Mouse (Mus musculus): ENCODE data around the gene Hdac11.

Gene Hdac11

GRCm38 (mm10) chr6:91137343-91137956 is 19.0 kb upstream of the Hdac11 start:
- no peak for DNase-seq (ENCODE audit: low read depth, low spot score)

- no peak for DNase-seq (ENCODE audit: low read depth, low spot score)
Observed at GRCm38 (mm10) chr6:91139846-91140245, 16.6 kb upstream of the Hdac11 start.

GRCm38 (mm10) chr6:91145056-91145455 is 11.4 kb upstream of the Hdac11 start:
- no peak for DNase-seq (ENCODE audit: low read depth, low spot score)

DNA sequence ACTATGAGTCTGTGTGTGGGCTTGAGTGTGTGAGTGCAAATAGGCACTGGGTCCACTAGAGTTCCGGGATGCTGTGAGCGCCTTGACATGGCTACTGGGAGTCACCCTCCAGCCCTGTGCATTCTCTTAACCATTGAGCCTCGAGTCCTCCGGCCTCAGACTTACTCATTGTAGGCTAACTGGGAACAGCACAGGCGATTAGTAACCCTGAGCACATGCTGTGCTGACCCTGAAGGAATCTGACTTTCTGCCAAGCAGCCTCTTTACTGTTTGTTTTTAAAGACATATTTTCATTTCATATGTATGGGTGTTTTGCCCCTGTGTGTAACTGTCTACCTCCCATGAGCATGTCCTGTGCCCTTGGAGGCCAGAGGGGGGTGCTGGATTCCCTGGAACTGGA is 10.9 kb upstream of the Hdac11 start:
- no peak for DNase-seq (ENCODE audit: low read depth, low spot score)

DNA sequence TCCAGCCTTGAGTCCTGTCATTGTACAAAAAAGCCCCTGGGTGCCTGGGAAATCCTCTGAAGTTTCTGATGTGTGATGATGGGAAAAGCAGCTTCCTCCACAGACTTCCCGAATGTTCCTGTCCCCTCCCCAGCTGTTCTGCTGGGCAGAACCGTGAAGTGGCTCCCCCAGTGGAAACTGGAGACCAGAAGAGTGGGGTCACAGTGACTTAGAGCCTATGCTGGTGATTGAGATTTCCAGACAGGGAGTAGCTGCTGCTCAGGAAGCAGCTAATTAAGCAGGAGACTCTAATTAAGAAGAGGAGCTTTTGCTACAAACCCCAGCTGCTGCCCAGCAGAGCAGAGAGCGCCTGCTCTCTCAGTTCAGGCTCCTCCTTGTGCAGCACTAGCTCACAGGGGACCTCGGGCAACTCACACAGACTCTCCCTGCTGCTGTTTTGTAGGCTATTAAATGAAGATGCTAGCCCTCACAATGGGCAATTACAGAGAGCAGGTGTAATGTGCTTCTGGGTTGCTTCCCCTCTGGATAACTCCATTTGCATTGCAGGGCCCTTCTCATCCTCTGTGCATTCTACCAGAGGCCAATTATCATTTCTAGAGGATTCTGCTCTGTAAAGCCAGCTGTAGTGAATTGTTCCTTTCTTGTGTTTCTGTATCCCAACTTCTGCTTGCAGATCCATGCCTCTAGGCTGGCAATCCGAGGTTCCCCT is 9.9 kb upstream of the Hdac11 start:
- no peak for DNase-seq (ENCODE audit: low read depth, low spot score)

DNA sequence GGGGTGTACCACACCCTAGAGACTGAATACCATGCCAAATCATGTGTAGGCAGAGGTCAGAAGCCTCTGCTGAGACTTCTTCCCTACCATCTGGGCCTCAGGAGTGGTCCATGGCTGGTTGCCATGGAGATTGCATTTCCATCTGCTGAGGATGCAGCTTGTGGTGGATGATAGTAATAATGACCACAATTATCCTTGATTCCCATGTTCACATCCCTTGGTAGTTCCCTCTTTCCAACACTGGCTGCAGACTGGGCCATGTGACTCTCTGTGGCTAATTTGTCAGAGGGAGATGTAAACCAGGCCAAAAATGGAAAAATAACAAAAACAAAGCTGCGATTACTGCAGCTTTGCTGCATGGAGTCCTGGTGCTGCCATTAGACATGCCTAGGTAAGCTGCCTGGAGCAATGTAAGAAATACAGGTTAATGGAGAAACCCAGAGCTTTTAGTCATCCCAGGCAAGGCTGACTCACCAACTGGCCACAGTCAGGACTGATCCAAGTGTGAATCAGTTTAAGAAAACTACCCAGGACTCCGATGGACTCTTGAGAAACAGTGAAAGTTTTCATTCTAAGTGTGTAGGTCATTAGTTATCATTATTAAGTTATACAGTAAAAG is 9.2 kb upstream of the Hdac11 start:
- DNase-seq (ENCODE audit: low read depth, low spot score), result no peak

DNA sequence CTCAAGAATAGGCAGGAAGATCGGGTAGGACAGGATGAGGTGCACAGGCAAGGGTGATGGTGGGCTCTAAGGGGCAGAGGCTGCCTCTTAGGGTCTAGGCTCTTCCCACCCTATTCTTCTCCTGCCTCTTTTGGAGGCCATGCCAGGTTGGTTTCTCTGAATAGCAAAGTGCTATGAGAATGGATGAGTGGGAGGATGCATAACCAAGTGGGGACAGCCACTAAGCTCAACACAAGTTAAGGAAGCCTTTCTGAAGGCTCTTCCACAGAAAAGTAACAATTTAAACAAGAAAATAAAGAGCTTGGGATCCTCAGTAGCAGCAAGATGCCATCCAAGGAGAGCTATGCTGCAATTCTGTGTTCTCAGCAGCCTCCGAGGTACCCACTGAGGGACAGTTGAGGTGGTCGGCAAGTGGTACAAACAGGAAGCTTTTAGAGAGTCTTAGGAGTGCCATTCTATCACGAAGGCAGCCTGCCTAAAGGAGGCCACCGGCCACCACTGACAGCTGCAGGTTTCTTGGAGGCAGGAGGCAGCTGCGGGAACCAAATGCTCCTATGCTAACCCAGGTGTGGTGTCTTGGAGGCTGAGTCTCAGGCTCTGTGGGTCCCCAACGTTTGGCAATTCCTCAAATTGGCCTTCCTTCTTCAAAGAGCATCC is 3.4 kb upstream of the Hdac11 start:
- no peak for DNase-seq (ENCODE audit: low read depth, low spot score)

DNA sequence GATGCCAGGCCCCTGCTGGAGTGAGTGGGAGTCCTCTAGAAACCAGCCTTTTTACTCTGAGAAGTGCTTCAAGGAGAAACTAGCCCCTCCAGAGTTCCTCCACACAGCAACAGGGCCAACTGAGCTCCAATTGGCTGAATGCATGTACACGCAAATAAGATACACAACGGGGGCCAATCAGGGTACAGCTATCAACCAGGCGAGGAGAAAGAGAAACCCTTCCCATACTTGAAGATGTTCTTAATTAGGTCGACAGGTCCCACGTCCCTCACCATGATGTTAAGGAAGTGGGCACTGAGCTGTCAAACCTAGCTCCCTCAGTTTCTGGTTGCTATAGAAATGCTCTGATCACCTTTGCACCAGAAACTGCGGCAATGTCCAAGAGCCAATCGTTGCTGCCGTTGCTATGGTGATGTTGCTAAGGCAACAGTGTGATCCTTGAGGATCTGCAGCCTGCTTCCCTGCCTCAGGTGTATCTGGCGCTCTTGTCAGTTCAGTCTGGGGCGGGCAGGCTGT is 2.9 kb upstream of the Hdac11 start:
- DNase-seq (ENCODE audit: low read depth, low spot score), result no peak

DNA sequence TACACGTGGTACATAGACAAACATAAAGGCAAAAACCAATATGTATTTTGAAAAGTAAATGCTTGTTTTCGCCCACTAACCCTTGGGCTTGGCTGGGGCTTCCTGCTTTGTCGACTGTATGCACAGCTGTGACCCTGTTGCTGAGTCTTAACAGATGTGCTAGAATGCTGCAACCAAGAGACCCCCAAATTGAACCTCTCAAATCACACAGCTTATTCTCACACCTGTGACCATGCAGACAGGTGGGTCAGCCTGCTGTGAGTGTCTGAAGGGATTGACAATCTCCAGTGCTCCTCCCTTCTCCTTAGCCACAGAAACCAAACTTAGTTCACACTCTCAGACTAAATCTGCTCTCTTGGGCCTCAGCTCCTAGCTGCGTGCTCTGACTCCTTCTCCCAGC is 1.8 kb upstream of the Hdac11 start:
- DNase-seq (ENCODE audit: low read depth, low spot score), result no peak

- no peak for DNase-seq (ENCODE audit: low read depth, low spot score)
Observed at GRCm38 (mm10) chr6:91155286-91155685, 1.2 kb upstream of the Hdac11 start.

GRCm38 (mm10) chr6:91156062-91156461 is 403 bp upstream of the Hdac11 start:
- no peak for DNase-seq (ENCODE audit: low read depth, low spot score)

GRCm38 (mm10) chr6:91157237-91157570 is 739 bp downstream of the Hdac11 start:
- no peak for DNase-seq (ENCODE audit: low read depth, low spot score)

GRCm38 (mm10) chr6:91159047-91159446 is 2.6 kb downstream of the Hdac11 start:
- no peak for DNase-seq (ENCODE audit: low read depth, low spot score)

- no peak for DNase-seq (ENCODE audit: low read depth, low spot score)
Observed at GRCm38 (mm10) chr6:91160399-91160798, 3.9 kb downstream of the Hdac11 start.

DNA sequence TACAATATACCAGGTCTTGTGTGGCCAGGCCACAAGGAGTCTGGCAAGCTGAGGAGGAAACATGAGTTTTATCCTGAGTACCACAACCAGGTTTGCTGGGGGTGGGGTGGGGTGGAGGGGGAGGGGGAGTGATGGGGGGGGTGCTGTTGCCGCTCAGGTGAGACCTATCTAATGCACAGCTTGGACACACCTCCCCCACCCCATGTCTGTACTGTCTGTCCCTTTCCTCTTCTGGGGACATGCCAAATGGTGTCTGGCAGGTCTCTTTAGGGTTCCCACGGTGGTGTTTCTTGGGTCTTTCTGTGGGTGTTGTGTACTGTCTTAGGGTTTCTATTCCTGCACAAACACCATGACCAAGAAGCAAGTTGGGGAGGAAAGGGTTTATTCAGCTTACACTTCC is 4.5 kb downstream of the Hdac11 start:
- no peak for DNase-seq (ENCODE audit: low read depth, low spot score)

DNA sequence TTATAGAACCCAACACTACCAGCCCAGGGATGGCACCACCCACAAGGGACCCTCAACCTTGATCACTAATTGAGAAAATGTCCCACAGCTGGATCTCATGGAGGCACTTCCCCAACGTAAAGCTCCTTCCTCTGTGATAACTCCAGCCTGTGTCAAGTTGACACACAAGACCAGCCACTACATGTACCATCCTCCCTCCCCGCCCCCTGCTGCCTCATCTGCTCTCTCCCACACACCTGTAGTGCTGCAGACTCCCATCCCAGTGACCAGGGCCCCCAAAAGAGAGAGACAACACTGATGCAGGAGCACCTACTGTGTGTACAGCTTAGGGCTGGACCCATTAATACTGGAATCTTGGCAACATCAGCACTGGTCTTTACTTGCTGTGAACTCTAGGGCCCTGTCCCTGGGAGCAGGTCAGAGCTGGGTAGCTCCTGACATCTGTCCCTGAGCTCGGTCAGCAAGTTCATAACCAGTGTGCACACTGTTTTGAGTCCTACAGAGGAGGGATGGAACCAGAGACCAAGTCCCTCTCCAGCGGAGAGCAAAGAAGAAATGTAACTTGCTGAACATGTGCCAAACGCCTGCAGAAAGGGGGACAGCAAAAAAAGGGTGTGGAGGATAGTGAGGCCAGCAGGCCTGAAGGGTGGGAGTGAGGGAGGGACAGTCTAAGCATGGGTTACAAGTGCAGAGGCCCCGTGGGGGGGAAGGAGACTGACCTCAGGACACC is 5.2 kb downstream of the Hdac11 start:
- no peak for DNase-seq (ENCODE audit: low read depth, low spot score)

- no peak for DNase-seq (ENCODE audit: low read depth, low spot score)
Observed at GRCm38 (mm10) chr6:91162314-91162713, 5.8 kb downstream of the Hdac11 start.

GRCm38 (mm10) chr6:91163195-91163911 is 6.9 kb downstream of the Hdac11 start:
- no peak for DNase-seq (ENCODE audit: low read depth, low spot score)

GRCm38 (mm10) chr6:91164584-91164983 is 8.1 kb downstream of the Hdac11 start:
- no peak for DNase-seq (ENCODE audit: low read depth, low spot score)

GRCm38 (mm10) chr6:91165210-91165609 is 8.7 kb downstream of the Hdac11 start:
- no peak for DNase-seq (ENCODE audit: low read depth, low spot score)

DNA sequence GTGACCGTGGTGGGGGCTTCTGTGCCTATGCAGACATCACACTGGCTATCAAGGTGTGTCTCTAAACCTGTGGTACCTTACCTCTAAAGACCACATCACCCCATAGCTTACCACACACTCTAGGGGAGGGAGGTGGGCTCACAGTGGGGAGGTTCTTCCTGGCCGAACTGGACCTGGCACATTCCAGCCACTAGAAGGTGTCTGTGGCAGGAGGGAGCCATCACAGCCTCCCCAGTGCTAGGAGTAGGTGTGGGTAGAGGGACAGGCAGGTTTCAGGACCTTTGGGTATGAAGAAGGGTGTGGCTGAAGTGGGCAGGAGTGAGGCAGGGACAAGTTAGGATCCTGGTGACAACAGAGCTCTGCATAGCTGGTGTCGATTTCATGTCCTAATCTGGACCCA is 11.4 kb downstream of the Hdac11 start:
- DNase-seq (ENCODE audit: low read depth, low spot score), result no peak

All from retina, adult 2 months (tissue).